Mouse (Mus musculus) retina, embryonic 14.5 days (tissue): ENCODE results near the gene Tfap2e.

ENCODE experiments used
- DNase-seq: peaks from one replicate; pipeline ENCODE4 v3.0.0-alpha.2; 2015; ENCODE audit warnings: low spot score

Gene Tfap2e

GRCm38 (mm10) chr4:126736001-126736414 lies at the start of gene Tfap2e:
Tfap2e (minus strand) TSS chr4:126736240.
- DNase-seq = peak; percentile 69

DNA sequence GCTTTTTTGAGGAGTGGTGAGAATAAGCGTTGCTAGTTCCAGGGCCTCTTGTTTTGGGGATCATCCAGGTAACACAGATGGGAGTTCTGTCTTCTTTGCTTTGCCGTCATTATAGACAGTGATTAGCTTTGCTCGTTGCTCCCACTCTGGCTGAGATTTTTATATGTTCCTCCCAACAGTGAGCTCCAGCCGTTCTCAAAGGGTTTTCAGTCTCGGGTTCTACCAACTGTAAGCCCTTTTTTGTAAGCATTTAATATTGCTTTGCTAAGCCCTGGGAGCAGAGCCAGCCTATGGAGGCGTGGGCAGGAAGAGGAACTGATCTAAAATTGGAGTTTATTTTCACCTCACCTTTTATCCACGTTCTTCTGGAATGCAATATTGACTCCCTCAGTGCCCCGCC lies 47.0 kb upstream of the Tfap2e start:
- no peak for DNase-seq

GRCm38 (mm10) chr4:126782512-126782911 lies 46.5 kb upstream of the Tfap2e start:
- DNase-seq = no peak

GRCm38 (mm10) chr4:126781871-126782270 lies 45.8 kb upstream of the Tfap2e start:
- no peak for DNase-seq

- DNase-seq = no peak
Observed at GRCm38 (mm10) chr4:126779826-126780775, 44.1 kb upstream of the Tfap2e start.

GRCm38 (mm10) chr4:126779148-126779581 lies 43.1 kb upstream of the Tfap2e start:
- no peak for DNase-seq

- DNase-seq = no peak
Observed at GRCm38 (mm10) chr4:126775182-126775581, 39.1 kb upstream of the Tfap2e start.

- DNase-seq = no peak
Observed at GRCm38 (mm10) chr4:126773871-126774270, 37.8 kb upstream of the Tfap2e start.

DNA sequence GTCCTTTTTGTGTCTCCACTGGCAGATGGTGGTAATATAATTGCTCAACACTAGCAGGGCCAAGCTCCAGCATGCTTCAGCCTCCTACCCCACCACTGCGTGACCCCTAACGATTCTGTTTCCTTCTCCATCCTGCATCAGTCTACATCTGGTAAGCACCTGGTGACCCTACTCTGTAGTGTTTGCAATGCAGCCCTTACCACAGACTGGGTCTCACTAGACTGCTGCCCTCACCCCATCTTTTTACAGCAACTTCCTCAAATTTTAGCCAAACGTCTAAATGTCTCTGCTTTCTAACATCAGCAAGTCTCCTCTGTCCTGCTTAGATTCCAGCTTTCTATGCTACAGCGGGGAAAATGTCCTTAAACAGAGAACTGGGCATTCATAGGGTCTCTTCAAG lies 34.8 kb upstream of the Tfap2e start:
- DNase-seq = no peak

DNA sequence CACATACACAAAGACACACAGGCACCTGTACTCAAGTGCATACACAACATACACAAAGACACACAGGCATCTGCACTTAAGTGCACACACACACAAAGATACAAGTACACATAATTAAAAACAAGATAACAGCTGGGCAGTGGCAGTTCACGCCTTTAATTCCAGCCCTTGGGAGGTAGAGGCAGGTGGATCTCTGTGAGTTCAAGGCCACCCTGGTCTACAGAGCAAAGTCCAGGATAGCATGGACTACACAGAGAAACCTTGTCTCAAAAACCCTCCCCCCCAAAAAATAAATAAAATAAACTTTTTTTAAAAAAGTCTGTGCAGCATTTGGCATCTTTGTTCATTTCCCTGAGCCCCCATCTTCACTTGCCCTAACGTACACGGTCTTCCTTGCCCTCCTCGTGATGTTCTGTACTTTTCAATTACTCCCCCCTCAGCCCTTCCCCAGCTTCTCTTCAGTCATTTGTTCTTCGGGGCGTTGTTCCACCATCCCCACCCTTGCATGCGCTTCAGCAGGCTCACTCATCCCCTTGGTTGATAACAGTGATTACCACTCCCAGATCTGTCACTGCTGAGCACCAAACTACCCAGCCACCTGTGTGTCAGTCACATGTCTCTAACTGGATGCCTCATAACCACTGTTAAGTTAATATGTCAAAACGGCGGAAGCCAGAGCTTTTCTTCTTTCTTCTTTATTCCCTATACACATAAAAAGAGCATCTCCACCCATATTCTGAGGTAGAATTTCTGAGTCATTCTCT lies 33.9 kb upstream of the Tfap2e start:
- no peak for DNase-seq

DNA sequence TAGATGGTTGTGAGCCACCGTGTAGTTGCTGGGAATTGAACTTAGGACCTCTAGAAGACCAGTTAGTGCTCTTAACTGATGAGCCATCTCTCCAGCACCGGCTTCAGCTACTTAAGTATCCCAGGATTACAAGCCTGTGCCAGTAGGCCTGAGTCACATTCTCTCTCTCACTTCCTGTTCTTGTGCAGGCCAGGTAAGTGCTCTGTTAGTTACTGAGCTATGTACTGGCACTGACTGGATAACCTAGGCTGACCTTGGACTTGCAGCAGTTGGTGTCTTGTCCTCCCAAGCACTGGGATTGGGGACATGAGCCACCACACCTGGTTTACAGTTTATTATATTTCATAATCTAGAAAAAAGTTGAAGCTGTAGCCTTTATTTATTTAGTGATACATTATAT lies 27.4 kb upstream of the Tfap2e start:
- DNase-seq = no peak

DNA sequence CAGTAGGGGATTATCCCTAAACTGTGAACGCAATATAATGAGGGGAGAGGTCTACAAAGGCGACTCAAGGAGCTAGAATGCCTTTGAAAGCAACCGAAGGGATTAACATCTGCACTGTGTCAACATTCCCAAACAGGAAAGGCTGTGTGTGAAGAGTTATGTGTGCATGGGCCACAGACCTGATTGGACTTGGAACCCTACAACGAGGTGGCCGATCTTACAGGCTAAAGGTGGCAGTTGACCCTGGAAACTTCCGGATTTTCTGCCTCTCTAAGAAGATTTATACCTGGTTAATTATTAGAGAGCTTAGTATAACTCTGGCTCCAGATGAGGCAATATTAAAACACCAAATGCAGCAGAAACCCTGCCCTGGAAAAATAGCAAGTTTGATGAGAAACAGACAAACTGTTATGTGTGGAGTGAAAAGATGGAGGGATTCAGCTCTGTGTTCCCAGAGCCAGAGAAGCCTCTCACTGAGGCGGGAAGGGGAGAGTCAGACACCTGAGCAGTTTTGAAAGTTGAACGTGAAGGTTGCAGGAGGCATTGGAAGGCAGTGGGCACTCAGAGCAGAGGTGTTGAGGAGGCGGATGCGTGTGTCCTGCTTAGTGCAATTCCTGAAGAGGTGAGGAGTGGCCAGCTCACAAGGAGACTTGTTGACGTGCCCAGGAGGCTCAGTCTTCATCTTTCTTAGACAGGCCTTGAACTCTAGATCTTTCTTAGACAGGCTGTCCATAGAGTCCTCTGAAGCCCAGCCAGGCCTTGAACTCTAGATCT lies 26.7 kb upstream of the Tfap2e start:
- no peak for DNase-seq

- no peak for DNase-seq
Observed at GRCm38 (mm10) chr4:126759435-126759834, 23.4 kb upstream of the Tfap2e start.

DNA sequence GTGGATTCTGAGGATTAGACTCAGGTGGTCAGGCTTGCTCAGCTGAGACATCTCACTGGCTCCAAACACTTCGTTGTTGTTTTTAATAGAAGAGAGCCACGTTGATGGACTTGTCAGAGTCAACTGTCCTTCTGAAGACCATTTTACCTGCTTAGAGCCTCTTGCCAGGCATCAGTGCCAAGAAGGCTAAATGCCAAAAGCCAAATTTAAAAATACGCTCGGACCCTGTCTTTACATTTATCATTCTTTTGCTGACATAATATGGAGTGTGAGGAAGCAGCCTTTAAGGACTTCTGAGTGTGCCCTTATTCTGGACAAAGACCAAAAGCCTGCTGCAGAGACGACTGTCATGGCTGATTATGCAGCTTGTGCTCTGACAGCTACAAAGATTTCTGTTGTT lies 22.3 kb upstream of the Tfap2e start:
- DNase-seq = no peak

- DNase-seq = no peak
Observed at GRCm38 (mm10) chr4:126756766-126757165, 20.7 kb upstream of the Tfap2e start.

- DNase-seq = no peak
Observed at GRCm38 (mm10) chr4:126754736-126755374, 18.8 kb upstream of the Tfap2e start.

GRCm38 (mm10) chr4:126754231-126754611 lies 18.2 kb upstream of the Tfap2e start:
- DNase-seq = no peak

DNA sequence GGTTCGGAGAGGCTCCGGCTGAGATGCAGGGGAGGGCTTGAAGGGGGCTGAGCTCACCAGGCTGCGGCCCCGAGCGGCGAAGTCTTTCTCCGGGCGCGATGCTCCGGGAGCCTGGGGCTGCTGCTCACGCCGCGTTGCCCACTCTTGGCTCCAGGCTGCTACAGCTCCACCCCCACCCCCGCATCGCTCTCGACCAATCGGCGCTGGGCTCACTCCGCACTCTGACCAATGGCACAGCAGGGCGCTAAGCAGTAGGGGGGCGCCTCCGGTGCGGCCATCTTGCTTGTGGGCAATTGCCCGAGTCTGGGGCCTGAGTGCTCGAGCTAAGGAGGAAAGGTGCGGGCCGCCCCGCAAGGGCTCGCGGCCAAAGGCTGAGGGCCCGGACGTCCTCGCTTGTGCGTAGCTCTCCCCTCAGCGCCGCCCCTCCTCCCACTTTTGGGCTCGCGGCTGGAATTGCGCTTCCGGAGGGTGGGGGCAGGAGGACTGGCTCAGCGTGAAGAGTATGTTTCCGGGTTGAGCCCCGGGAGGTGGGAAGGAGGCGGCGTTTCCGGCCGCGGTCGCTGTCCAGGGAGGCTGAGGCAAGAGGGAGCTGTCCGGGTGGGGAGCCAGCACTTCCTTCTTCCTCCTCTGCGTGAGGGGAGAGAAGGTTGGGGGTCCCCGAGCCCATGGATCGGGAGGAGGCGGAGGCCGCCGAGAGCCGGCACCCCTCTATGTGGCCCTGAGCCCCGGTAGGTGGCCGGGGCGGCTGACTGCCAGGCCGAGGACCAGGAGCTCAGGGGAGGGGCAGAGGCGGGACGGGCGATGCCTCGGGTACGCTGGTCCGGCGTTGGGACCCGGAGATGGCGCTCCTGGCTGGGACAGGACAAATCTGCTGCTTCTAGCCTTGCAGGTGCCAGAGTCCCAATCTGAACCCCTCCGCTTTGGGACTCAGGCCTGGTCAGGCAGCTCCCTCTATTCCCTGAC lies 17.5 kb upstream of the Tfap2e start, which contains the start of the genes Ncdn and AU040320:
TSS of gene Ncdn (minus strand) at position 171 of the 963 bp plus-strand sequence.
TSS of gene AU040320 (plus strand) at position 277 of the 963 bp plus-strand sequence.
- DNase-seq = peak; percentile 97

DNA sequence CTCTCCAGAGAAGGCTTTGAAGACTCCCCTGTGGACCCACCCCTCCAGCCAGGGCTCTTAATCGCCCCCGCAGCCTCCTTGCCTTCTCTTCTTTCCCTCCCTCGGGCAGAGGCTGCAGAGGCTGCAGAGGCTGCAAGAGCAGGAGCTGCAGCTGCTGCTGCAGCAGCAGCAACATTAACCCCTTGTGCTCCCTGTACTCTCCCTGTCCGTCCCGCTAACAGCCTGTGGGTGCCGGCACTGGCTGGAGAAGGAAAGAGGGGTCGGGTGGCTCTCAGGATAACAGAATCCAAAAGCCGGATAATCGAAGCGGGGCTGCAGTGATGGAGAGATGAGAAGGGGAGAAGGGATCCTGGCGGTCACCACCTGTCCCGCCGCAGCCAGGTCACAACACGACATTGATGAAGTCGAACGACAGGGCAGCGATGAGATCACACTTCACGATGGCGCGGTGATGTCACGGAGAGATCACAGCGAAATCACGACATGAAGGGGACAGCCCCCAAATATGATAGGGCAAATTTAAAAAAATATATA lies 16.6 kb upstream of the Tfap2e start:
- peak; percentile 53 for DNase-seq

DNA sequence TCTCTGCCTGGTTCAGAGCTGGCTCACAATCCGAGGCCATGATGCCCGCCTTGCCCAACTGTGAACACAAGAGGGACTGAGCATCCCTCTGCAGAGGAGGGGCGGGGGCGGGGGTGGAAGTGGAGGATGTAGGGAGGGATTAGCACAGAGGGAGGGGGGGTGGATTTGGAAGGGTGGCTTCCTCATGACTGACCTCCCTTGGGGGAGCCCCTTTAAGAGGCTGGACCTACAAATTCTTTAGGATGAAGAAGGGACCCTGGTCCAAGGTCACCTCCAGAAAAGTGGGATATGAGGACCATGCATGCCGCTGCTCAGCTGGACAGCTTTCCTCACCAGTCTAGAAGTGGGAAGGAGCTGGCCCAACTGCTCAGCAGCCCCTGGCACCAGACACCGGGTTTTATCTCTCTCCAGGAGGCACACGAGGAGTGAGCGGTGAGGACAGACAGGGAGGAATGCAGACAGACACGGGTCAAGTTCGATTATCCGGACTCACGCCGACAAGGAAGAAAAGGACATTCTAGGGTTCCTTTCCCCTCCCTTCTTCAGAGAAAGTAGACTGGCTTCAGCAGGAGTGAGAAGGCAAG lies 16.1 kb upstream of the Tfap2e start:
- no peak for DNase-seq
